Mouse (Mus musculus): Measurements from ENCODE around the gene Wfdc9.

DNA sequence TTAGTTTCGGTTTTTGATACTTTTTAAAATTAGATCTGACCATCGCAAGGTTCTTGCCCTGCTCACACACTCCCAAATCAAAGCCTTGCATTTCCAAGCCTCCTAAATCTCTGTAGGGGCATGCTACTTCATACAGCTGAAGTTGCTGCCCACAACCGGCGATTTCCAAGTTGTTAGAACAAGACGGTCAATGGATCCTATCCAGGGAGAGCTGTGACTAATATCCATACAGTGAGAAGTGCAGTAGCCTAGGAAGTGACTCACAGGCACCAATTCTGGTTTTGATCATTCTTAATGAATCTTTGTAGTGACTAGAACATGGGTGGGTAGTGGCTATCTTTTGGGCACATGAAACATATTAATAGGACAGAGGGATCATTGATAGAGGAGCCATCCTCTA is 45.4 kb upstream of the Wfdc9 start:
- no peak for TF ChIP-seq POLR2A (IDR thresholded peaks at IDR 0.05; ENCODE audit: borderline replicate concordance, low read depth, low read length)
- TF ChIP-seq CTCF (IDR thresholded peaks at IDR 0.05; ENCODE audit: low read depth, low read length): no peak

Data from bone marrow macrophage, adult 2 months (primary cell).